Mouse (Mus musculus) T-cell, adult 2 months (primary cell): ENCODE measurements around the gene St6galnac3.

Experiments used
- DNase-seq: peaks from one replicate; pipeline ENCODE4 v3.0.0; 2022; ENCODE audit warnings: low spot score

Gene St6galnac3

GRCm38 (mm10) chr3:153724701-153725668, at the start of gene St6galnac3:
Gene St6galnac3 (minus strand): TSS chr3:153725174.
- peak; percentile 76 for DNase-seq

- no peak for DNase-seq
Measured at GRCm38 (mm10) chr3:153774568-153774967, 49.6 kb upstream of the St6galnac3 start.

- DNase-seq, result no peak
Measured at GRCm38 (mm10) chr3:153771479-153771878, 46.5 kb upstream of the St6galnac3 start.

GRCm38 (mm10) chr3:153770573-153770972, 45.6 kb upstream of the St6galnac3 start:
- no peak for DNase-seq

GRCm38 (mm10) chr3:153769220-153769619, 44.2 kb upstream of the St6galnac3 start:
- no peak for DNase-seq

- no peak for DNase-seq
Measured at GRCm38 (mm10) chr3:153765171-153765570, 40.2 kb upstream of the St6galnac3 start.

GRCm38 (mm10) chr3:153764760-153765159, 39.8 kb upstream of the St6galnac3 start:
- DNase-seq, result peak; percentile 15

- DNase-seq, result no peak
Measured at GRCm38 (mm10) chr3:153761171-153761570, 36.2 kb upstream of the St6galnac3 start.

- no peak for DNase-seq
Measured at GRCm38 (mm10) chr3:153759269-153759668, 34.3 kb upstream of the St6galnac3 start.

GRCm38 (mm10) chr3:153756500-153756996, 31.6 kb upstream of the St6galnac3 start:
- no peak for DNase-seq

- DNase-seq, result peak; percentile 16
Measured at GRCm38 (mm10) chr3:153755785-153756326, 30.9 kb upstream of the St6galnac3 start.

GRCm38 (mm10) chr3:153751435-153751834, 26.5 kb upstream of the St6galnac3 start:
- DNase-seq, result no peak

GRCm38 (mm10) chr3:153749359-153749758, 24.4 kb upstream of the St6galnac3 start:
- no peak for DNase-seq

GRCm38 (mm10) chr3:153748293-153748692, 23.3 kb upstream of the St6galnac3 start:
- DNase-seq, result no peak

- DNase-seq, result no peak
Measured at GRCm38 (mm10) chr3:153745099-153745498, 20.1 kb upstream of the St6galnac3 start.

- no peak for DNase-seq
Measured at GRCm38 (mm10) chr3:153744447-153744846, 19.5 kb upstream of the St6galnac3 start.

- DNase-seq, result no peak
Measured at GRCm38 (mm10) chr3:153741800-153742199, 16.8 kb upstream of the St6galnac3 start.

- no peak for DNase-seq
Measured at GRCm38 (mm10) chr3:153739351-153739750, 14.4 kb upstream of the St6galnac3 start.

- no peak for DNase-seq
Measured at GRCm38 (mm10) chr3:153738421-153738820, 13.4 kb upstream of the St6galnac3 start.

- no peak for DNase-seq
Measured at GRCm38 (mm10) chr3:153736756-153737280, 11.8 kb upstream of the St6galnac3 start.

GRCm38 (mm10) chr3:153735796-153736549, 11.0 kb upstream of the St6galnac3 start:
- no peak for DNase-seq

- DNase-seq, result no peak
Measured at GRCm38 (mm10) chr3:153734741-153735140, 9.8 kb upstream of the St6galnac3 start.
